Mouse (Mus musculus) bone marrow, adult 2 months (tissue): ENCODE results near the gene Gpr183. TPM values are rescaled to one million over a fixed set of nuclear protein-coding genes. Genes with fewer than 3 reads are reported as not detected.

Experiments
- H3K27ac ChIP-seq: fragments of 200-500 bp; 2 replicates; pipeline ENCODE4 v1.5.1; 2012; ENCODE audit warnings: low read depth, mild to moderate bottlenecking, control low read depth, inconsistent platforms, low read length; ENCODE audit not compliant: control insufficient read depth, poor library complexity, insufficient read depth
- H3K4me1 ChIP-seq: fragments of 200-500 bp; 2 replicates; pipeline ENCODE4 v1.6.1; 2011; ENCODE audit warnings: low read length; ENCODE audit not compliant: control insufficient read depth, insufficient read depth
- H3K4me3 ChIP-seq: fragments of 200-500 bp; replicated peaks from 2 replicates; pipeline ENCODE3; 2011; ENCODE audit warnings: mild to moderate bottlenecking, low read depth, low read length, control low read depth; ENCODE audit not compliant: control insufficient read depth
- CTCF ChIP-seq: fragments of 200-500 bp; IDR thresholded peaks from 2 replicates; pipeline ENCODE4 v1.5.1; 2011; ENCODE audit warnings: low read length, control low read depth; ENCODE audit not compliant: control insufficient read depth, insufficient read depth
- POLR2A ChIP-seq: fragments of 200-500 bp; IDR thresholded peaks from 2 replicates; pipeline ENCODE4 v1.6.1; 2011; ENCODE audit warnings: low read depth, mild to moderate bottlenecking, control low read depth, low read length, borderline replicate concordance; ENCODE audit not compliant: control insufficient read depth
- WGBS: fragments of 180-500 bp; shearing (Covaris S2); methylation state at CpG from one replicate; pipeline ENCODE4 v1.1.7; 2018; 5-methylcytosine and 5-hydroxymethylcytosine counted together
- polyA plus RNA-seq: library from polyadenylated mRNA; stranded (reverse); fragments of >200 nt; gene quantifications from 2 replicates; pipeline ENCODE4 v1.2.4, GENCODE M21; 2011; ENCODE audit warnings: low replicate concordance; ENCODE audit not compliant: missing spikeins, insufficient read depth, insufficient read length

Gpr183 gene
- polyA plus RNA-seq, 1 experiment: 1.5 TPM

DNA sequence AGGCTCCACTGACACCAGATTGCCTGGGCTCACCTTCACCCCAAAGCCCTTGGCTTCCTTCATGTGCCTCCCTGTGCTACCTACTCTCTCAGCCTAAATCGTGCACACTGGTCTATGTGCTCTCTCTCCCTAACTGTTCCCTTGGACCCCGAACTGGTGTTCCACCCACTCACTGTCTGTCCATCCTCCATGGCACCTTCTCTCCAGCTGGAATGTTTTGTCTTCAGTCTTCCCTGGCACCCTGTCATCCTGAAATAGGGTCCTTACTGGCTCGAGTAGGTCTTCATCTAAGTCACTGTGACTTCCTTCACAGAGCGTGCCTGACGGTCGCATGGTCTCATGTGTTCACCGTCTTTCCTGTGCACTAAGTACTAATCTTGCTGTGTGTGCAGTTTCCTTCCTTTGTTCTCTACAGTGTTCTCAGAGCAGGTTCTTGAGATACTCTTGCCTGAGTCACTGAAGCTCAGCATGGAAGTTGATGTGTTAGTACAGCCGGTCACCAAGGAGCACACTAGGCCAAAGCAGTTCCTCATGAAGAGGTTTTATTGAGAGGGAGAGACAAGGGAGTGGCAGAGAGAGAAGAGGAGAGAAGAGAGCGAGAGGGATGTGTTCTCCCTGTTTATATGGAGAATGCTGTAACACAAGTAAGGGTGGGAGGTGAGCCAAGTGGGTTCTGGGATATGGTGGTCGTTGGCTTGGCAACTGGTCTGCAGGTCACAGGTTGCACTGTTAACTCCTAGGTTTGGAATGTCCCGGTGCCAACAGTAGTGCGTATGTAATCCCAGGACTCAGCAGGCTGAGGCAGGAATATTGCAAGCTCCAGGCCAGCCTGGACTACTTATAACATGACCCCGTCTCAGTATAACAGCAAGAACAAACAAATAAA is 27.6 kb upstream of the Gpr183 start:
- peak overlapping the region; percentile 43 for H3K27ac ChIP-seq

DNA sequence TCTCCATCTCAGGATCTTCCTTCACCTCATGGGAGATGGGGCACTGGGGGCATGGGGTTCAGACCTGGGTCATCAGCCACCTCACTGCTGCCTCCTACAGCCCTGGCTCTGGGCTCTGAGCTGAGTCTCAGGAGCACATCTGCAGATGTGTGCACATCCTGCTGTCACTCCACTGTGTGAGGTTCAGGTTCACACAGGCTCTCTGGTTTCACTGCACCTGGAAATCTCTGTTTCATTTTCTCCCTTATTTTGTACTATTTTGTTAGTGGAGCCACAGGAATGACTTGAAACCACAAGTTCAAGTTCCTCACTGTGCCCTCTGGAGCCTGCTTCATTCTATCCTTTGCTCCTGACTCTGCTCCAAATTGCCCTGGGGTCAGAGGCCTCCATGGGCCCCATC is 26.9 kb upstream of the Gpr183 start:
- Histone ChIP-seq H3K4me1 (peaks cover 14% of the 10 kb centered on the region), H3K4me3 (no peak overlapping the region), H3K27ac (peak overlapping the region; percentile 43)
- TF ChIP-seq CTCF (no peak), POLR2A (no peak)

More for the DNA sequence above, 27.6 kb upstream of the Gpr183 start:
- WGBS: 60% methylated on average over 13 of the region's 13 CpGs
- TF ChIP-seq CTCF (no peak), POLR2A (no peak)
- H3K4me3 ChIP-seq: no peak overlapping the region
- peaks cover 15% of the 10 kb centered on the region for H3K4me1 ChIP-seq

DNA sequence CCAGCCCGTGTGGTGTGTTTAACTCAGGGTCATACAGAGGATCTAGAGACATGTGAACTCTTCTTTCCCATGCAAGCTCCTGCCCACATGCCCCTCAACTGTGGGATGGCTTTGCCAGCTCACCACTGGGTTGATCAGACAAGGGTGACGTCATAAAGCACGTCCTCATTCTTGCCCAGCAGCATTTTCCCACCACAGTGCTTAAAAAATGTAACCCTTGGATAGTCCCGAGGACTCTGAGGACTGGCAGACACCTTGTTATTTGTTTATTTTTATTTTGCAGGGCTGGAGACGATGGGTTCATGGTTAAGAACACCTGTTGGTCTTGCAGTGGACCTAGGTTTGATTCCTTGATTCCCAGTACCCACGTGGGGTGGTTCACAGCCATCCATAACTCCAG is 25.9 kb upstream of the Gpr183 start:
- Histone ChIP-seq H3K4me3 (no peak overlapping the region), H3K27ac (no peak overlapping the region), H3K4me1 (peaks cover 15% of the 10 kb centered on the region)
- TF ChIP-seq CTCF (no peak), POLR2A (no peak)
- WGBS: 74% methylated on average over 6 of the region's 6 CpGs

DNA sequence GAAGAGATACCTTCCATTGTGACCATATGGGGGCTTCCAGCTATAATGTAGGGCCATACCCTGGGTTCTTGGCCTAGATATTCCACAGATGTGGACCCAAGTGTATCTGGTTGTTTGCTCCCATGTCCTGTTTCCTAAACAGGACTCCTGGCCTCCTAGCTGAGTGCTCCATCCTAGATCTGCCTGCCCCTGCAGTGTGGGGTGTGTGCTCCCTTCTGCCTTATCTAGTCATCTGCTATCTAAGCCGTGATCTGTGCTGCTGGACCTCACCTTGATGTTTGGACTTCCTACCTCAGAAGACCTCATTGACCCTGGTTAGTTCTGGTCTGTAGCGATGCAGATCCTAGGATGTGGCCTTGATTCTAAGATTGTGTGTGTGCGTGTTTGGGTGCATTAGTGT is 24.9 kb upstream of the Gpr183 start:
- Histone ChIP-seq H3K4me3 (no peak overlapping the region), H3K27ac (no peak overlapping the region), H3K4me1 (peaks cover 12% of the 10 kb centered on the region)
- WGBS: 88% methylated on average over 3 of the region's 3 CpGs
- TF ChIP-seq CTCF (no peak), POLR2A (no peak)

DNA sequence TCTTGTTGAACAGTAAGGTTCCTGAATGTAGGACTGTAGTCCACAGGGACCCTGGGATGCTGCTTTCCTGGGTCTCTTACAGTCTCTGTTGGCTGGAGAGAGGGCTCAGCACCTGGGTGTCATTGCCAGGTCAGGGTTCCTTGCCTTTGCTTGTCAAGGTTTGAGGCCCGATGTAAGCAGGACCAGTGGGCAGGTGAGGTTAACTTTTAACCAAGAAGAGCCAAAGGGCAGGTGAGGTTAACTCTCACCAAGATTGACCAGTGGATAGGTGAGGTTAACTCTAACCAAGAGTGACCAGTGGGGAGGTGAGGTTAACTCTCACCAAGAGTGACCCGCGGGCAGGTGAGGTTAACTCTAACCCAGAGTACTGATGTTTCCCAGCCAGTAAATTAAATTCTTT is 24.3 kb upstream of the Gpr183 start:
- Histone ChIP-seq H3K4me3 (no peak overlapping the region), H3K4me1 (peaks cover 11% of the 10 kb centered on the region), H3K27ac (no peak overlapping the region)
- WGBS: 93% methylated on average over 3 of the region's 3 CpGs
- TF ChIP-seq POLR2A (no peak), CTCF (no peak)

DNA sequence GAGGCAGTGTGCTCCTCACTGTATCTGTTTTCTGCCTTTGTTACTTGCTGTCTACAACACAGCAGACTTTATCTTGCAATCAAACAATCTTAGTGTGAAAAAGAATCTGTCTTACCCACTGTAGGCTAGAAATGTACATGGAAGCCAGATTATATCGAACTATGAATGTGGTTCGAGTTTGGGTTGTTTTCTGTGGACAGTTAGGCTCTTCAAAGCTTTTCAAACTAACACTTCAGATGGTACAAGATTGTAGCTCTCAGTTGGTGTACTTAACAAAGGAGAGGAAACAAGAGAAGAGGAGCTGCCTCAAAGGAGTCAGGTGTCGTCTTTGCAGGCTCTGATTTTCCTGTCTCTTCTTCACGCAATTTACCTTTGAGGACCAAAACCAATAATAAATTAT is 22.7 kb upstream of the Gpr183 start:
- TF ChIP-seq CTCF (no peak), POLR2A (no peak)
- Histone ChIP-seq H3K4me3 (no peak overlapping the region), H3K4me1 (peaks cover 13% of the 10 kb centered on the region), H3K27ac (no peak overlapping the region)
- whole genome bisulfite sequencing: 71% methylated on average over 4 of the region's 4 CpGs

DNA sequence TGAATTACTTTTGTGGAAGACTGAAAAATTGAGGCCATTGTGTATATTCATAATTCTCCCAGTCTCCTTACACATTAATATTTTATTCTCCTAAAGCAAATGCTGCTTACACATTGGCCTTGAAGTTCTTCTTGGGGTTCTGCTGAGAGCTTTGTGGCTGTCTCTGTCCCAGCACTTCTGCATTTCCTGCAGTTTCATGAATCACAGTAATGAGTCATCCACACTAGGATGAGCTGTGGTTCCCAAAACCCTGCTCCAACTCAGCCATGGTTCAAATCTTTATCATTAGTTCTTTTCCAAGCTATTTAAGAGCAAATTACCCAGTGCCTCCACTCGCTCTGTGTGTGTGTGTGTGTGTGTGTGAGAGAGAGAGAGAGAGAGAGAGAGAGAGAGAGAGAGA is 22.3 kb upstream of the Gpr183 start:
- Histone ChIP-seq H3K27ac (no peak overlapping the region), H3K4me1 (peaks cover 10% of the 10 kb centered on the region)
- WGBS: 57% methylated on average over 1 of the region's 1 CpGs

DNA sequence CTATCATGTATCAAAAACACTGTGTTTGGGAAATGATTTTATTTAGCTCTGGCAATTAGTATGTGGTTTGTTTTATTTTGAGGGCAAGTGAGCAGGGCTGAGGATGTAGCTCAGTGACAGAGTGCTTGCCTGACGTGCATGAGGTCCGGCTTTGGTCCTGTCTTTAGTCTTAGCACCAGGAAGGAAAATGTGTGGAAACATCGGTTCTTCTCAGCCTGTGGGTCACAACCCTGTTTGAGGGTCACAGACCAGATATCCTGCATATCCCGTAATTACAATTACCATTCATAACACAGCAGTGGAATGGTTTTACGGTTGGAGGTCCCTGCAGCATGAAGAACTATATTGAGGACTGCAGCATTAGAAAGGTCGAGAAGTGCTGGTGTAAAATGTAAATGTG is 21.0 kb upstream of the Gpr183 start:
- 64% methylated on average over 6 of the region's 6 CpGs for WGBS
- Histone ChIP-seq H3K27ac (no peak overlapping the region), H3K4me3 (no peak overlapping the region), H3K4me1 (peaks cover 9% of the 10 kb centered on the region; the same call in 1 of the 2 replicates)
- no peak for TF ChIP-seq CTCF
- no peak for TF ChIP-seq POLR2A

More for the DNA sequence above, 22.3 kb upstream of the Gpr183 start:
- no peak for TF ChIP-seq POLR2A
- TF ChIP-seq CTCF: no peak
- no peak overlapping the region for H3K4me3 ChIP-seq
